Mouse (Mus musculus) lung, embryonic 14.5 days (tissue): Measurements from ENCODE around the gene Ikzf1. TPM values are rescaled to one million over a fixed set of nuclear protein-coding genes. Genes with fewer than 3 reads are reported as not detected.

ENCODE experiments used
- ATAC-seq: fragments of 200-750 bp; cut with Nextera tagmentation; 2 replicates; pipeline ENCODE4 v1.8.0; 2017; ENCODE audit warnings: mild to moderate bottlenecking, moderate TSS enrichment, moderate library complexity; ENCODE audit not compliant: insufficient read depth
- DNase-seq: peaks from one replicate; pipeline ENCODE4 v3.0.0-alpha.2; 2015
- H3K27ac ChIP-seq: fragments of 300-500 bp; sonication (generic); 2 replicates; pipeline ENCODE4 v1.5.1; 2014; ENCODE audit warnings: low read depth, mild to moderate bottlenecking, moderate library complexity
- H3K27me3 ChIP-seq: fragments of 300-500 bp; sonication (generic); 2 replicates; pipeline ENCODE4 v1.6.1; 2014; ENCODE audit warnings: low read length, control low read depth; ENCODE audit not compliant: insufficient read depth
- H3K36me3 ChIP-seq: fragments of 300-500 bp; sonication (generic); 2 replicates; pipeline ENCODE4 v1.6.1; 2014; ENCODE audit warnings: control low read depth; ENCODE audit not compliant: insufficient read depth
- H3K4me1 ChIP-seq: fragments of 300-500 bp; sonication (generic); 2 replicates; pipeline ENCODE4 v1.6.1; 2014; ENCODE audit warnings: antibody characterized with exemption, control low read depth; ENCODE audit not compliant: insufficient read depth
- H3K4me2 ChIP-seq: fragments of 300-500 bp; sonication (generic); 2 replicates; pipeline ENCODE4 v1.6.1; 2014; ENCODE audit warnings: mild to moderate bottlenecking
- H3K4me3 ChIP-seq: fragments of 300-500 bp; sonication (generic); 2 replicates; pipeline ENCODE4 v1.5.1; 2014; ENCODE audit warnings: low read depth, low read length
- H3K9ac ChIP-seq: fragments of 300-500 bp; sonication (generic); 2 replicates; pipeline ENCODE4 v1.6.1; 2014
- H3K9me3 ChIP-seq: fragments of 300-500 bp; sonication (generic); 2 replicates; pipeline ENCODE4 v1.6.1; 2016; ENCODE audit warnings: low read depth, low read length, control low read depth
- CTCF ChIP-seq: IDR thresholded peaks from 2 replicates; pipeline ENCODE4 v1.5.1; 2016; ENCODE audit warnings: antibody characterized with exemption, low read depth
- WGBS: fragments of 180-500 bp; shearing (Covaris S2); extraction: QIAGEN DNeasy Blood & Tissue Kit; methylation state at CpG from one replicate; pipeline ENCODE4 v1.1.7; 2014; 5-methylcytosine and 5-hydroxymethylcytosine counted together
- polyA plus RNA-seq: library from polyadenylated mRNA; unstranded; fragments of >200 nt; fragmentation: Nextera tagmentation; extraction: Ambion mirVana; gene quantifications from 2 replicates; pipeline ENCODE4 v1.2.1, GENCODE M21; 2014

The Ikzf1 gene
- polyA plus RNA-seq, 1 experiment from 2014 or later, result 2.4 TPM

DNA sequence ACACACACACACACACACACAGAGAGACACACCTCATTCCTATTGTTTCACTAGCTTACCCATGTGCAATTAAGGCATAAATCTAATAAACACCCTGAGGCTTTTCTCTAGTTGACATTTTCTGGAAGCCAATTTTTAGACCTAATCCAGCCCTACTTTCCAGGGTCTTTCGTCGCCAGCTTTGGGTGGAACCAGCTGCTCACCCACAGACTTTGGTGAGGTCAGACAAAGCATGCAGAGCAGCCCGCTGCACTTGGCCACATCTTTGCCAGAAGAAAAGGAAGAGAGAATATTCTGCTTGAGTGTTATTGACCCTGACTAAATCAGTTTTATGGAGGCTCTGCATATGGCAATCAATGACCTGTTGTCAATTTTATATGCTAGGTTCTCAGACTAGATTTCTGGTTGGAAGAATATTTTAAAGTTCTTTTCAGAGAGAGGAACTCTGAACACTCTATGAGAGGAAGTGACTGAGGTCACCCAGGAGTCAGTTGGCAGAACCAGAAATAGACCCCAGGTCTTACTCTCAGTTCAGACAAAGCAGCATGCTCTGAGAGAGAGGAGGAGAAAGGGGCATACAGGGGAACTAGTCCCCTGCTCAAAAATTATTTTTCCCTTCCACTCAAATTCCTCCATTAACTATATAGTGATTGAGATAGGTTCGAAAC, 17.4 kb upstream of the Ikzf1 start:
- no peak overlapping the region for H3K4me3 ChIP-seq
- no peaks in the 10 kb centered on the region for H3K27me3 ChIP-seq
- DNase-seq (no peak), ATAC-seq (no peak)
- H3K4me1 ChIP-seq, result no peaks in the 10 kb centered on the region
- H3K36me3 ChIP-seq, result no peaks in the 10 kb centered on the region
- no peaks in the 10 kb centered on the region for H3K9me3 ChIP-seq
- WGBS, result 75% methylated on average over 4 of the region's 4 CpGs
- no peak overlapping the region for H3K4me2 ChIP-seq
- H3K27ac ChIP-seq, result no peak overlapping the region
- no peak overlapping the region for H3K9ac ChIP-seq
- no peak for TF ChIP-seq CTCF

GRCm38 (mm10) chr11:11667922-11668290, 16.9 kb upstream of the Ikzf1 start:
- DNase-seq (no peak), ATAC-seq (no peak)
- 86% methylated on average over 3 of the region's 3 CpGs for whole genome bisulfite sequencing
- Histone ChIP-seq H3K4me1 (no peaks in the 10 kb centered on the region), H3K4me2 (no peak overlapping the region), H3K4me3 (no peak overlapping the region), H3K27ac (no peak overlapping the region), H3K27me3 (no peaks in the 10 kb centered on the region), H3K36me3 (no peaks in the 10 kb centered on the region), H3K9ac (no peak overlapping the region), H3K9me3 (no peaks in the 10 kb centered on the region)
- TF ChIP-seq CTCF, result no peak

- TF ChIP-seq CTCF, result no peak
- H3K9ac ChIP-seq, result no peak overlapping the region
- H3K9me3 ChIP-seq, result no peaks in the 10 kb centered on the region
- no peak overlapping the region for H3K4me2 ChIP-seq
- no peaks in the 10 kb centered on the region for H3K27me3 ChIP-seq
- DNase-seq, result no peak
- H3K4me3 ChIP-seq, result no peak overlapping the region
- H3K4me1 ChIP-seq, result no peaks in the 10 kb centered on the region
- 61% methylated on average over 4 of the region's 4 CpGs for WGBS
- no peaks in the 10 kb centered on the region for H3K36me3 ChIP-seq
- no peak for ATAC-seq
- H3K27ac ChIP-seq, result no peak overlapping the region
Measured at GRCm38 (mm10) chr11:11672974-11673373, 11.8 kb upstream of the Ikzf1 start.

DNA sequence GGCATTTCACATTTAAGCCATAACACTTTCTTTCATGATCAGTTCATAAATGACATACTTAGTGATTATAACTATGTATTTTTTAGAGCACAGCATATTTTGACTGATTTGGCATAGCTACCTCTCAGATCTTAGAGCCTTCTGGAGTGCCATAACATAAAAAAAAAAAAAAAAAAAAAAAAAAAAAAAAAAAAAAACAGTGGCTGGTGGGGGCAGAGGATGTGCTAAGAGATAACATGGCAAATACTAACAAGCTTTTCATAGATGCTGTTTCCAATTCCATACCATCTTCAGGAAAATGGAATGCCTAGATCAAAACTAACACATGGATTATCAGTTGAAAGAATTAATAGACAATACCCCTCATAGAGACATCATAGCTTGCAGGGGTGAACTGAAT, 9.7 kb upstream of the Ikzf1 start:
- Histone ChIP-seq H3K27me3 (no peaks in the 10 kb centered on the region), H3K9ac (no peak overlapping the region), H3K9me3 (no peaks in the 10 kb centered on the region), H3K4me2 (no peak overlapping the region), H3K27ac (no peak overlapping the region), H3K36me3 (no peaks in the 10 kb centered on the region), H3K4me3 (no peak overlapping the region), H3K4me1 (no peaks in the 10 kb centered on the region)
- no peak for TF ChIP-seq CTCF
- DNase-seq (no peak), ATAC-seq (no peak)

DNA sequence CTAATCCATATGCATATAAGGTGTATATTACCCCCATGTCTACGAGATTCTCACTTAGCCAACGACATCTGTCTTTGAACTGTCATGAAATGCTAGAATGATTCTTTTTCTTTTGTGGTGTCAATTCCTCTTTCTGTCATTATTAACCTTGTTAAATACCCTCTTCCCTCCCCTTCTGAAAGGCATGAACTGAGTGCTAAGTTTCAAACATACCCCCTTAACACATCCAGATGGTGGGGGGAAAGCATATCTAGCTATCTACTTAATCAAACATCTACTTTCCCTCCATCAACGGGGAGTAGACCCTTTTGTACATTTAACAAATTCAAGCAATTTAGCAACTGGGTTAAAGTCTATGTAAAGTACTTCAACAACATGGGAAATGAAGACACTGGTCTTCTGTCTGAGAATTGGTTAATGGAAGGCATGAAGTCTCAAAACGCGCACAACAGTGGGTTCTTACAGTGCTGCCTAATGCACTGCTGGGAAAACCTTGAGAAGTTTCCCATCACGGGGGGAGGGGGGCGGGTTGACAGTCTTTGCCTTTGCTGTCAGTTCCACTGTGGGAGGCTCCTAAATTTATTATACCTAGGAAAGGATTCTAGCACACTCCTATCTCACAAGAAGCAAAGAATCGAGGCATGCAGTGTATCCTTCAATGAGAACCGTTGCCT, 8.6 kb upstream of the Ikzf1 start:
- Histone ChIP-seq H3K9ac (no peak overlapping the region), H3K36me3 (no peaks in the 10 kb centered on the region), H3K4me2 (no peak overlapping the region), H3K27me3 (no peaks in the 10 kb centered on the region), H3K9me3 (no peaks in the 10 kb centered on the region), H3K4me1 (no peaks in the 10 kb centered on the region), H3K4me3 (no peak overlapping the region), H3K27ac (no peak overlapping the region)
- 74% methylated on average over 9 of the region's 9 CpGs for WGBS
- DNase-seq (no peak), ATAC-seq (no peak)
- TF ChIP-seq CTCF, result no peak

- ATAC-seq (no peak), DNase-seq (no peak)
- Histone ChIP-seq H3K4me2 (no peak overlapping the region), H3K9me3 (no peaks in the 10 kb centered on the region), H3K27me3 (no peaks in the 10 kb centered on the region), H3K4me3 (no peak overlapping the region), H3K4me1 (no peaks in the 10 kb centered on the region), H3K9ac (no peak overlapping the region), H3K27ac (no peak overlapping the region), H3K36me3 (no peaks in the 10 kb centered on the region)
- WGBS, result 76% methylated on average over 7 of the region's 7 CpGs
- TF ChIP-seq CTCF, result no peak
Measured at GRCm38 (mm10) chr11:11677165-11677564, 7.6 kb upstream of the Ikzf1 start.

- WGBS, result 70% methylated on average over 6 of the region's 6 CpGs
- ATAC-seq, result no peak
- no peak overlapping the region for H3K9ac ChIP-seq
- no peak overlapping the region for H3K4me2 ChIP-seq
- H3K36me3 ChIP-seq, result no peaks in the 10 kb centered on the region
- peaks cover 10% of the 10 kb centered on the region for H3K27me3 ChIP-seq
- no peak for DNase-seq
- H3K27ac ChIP-seq, result no peak overlapping the region
- TF ChIP-seq CTCF, result no peak
- no peaks in the 10 kb centered on the region for H3K9me3 ChIP-seq
- H3K4me3 ChIP-seq, result no peak overlapping the region
- no peaks in the 10 kb centered on the region for H3K4me1 ChIP-seq
Measured at GRCm38 (mm10) chr11:11678972-11679371, 5.8 kb upstream of the Ikzf1 start.
